Mouse (Mus musculus) thymus, adult 2 months (tissue): ENCODE measurements at regions not wholly inside any gene's neighbourhood (a gene's known extent, or its start where the extent isn't known, plus 50 kb on each side); places are given as distances from the start of the nearest gene placed in this dataset.

Source experiments
- DNase-seq: peaks from one replicate; pipeline ENCODE4 v3.0.0; 2021
- H3K27ac ChIP-seq: fragments of 200-500 bp; 2 replicates; pipeline ENCODE4 v1.5.1; 2012; ENCODE audit warnings: low read length, control low read depth; ENCODE audit not compliant: control insufficient read depth, insufficient read depth
- H3K27me3 ChIP-seq: fragments of 200-500 bp; 2 replicates; pipeline ENCODE4 v1.6.1; 2012; ENCODE audit warnings: mild to moderate bottlenecking, low read length, moderate library complexity, mixed read lengths; ENCODE audit not compliant: control insufficient read depth, insufficient read depth
- H3K36me3 ChIP-seq: fragments of 200-500 bp; 2 replicates; pipeline ENCODE4 v1.6.1; 2012; ENCODE audit warnings: mild to moderate bottlenecking, low read length, moderate library complexity; ENCODE audit not compliant: control insufficient read depth, insufficient read depth
- H3K4me1 ChIP-seq: fragments of 200-500 bp; replicated peaks from 2 replicates; pipeline ENCODE4 v1.6.1; 2012; ENCODE audit warnings: low read length; ENCODE audit not compliant: control insufficient read depth, insufficient read depth
- H3K4me3 ChIP-seq: fragments of 200-500 bp; 2 replicates; pipeline ENCODE4 v1.5.1; 2012; ENCODE audit warnings: mild to moderate bottlenecking, low read length, control low read depth, moderate library complexity; ENCODE audit not compliant: control insufficient read depth, insufficient read depth
- CTCF ChIP-seq: fragments of 200-500 bp; IDR thresholded peaks from 2 replicates; pipeline ENCODE4 v1.5.1; 2012; ENCODE audit warnings: mild to moderate bottlenecking, control low read depth, low read length, moderate library complexity, borderline replicate concordance; ENCODE audit not compliant: control insufficient read depth, poor library complexity, insufficient read depth; ENCODE audit errors: extremely low read depth
- POLR2A ChIP-seq: fragments of 200-500 bp; IDR thresholded peaks from 2 replicates; pipeline ENCODE4 v1.6.1; 2012; ENCODE audit warnings: mild to moderate bottlenecking, low read length, control low read depth, moderate library complexity; ENCODE audit not compliant: control insufficient read depth, poor library complexity, insufficient read depth; ENCODE audit errors: extremely low read depth
- WGBS: fragments of 180-500 bp; shearing (Covaris S2); methylation state at CpG from one replicate; pipeline ENCODE4 v1.1.7; 2018; 5-methylcytosine and 5-hydroxymethylcytosine counted together

DNA sequence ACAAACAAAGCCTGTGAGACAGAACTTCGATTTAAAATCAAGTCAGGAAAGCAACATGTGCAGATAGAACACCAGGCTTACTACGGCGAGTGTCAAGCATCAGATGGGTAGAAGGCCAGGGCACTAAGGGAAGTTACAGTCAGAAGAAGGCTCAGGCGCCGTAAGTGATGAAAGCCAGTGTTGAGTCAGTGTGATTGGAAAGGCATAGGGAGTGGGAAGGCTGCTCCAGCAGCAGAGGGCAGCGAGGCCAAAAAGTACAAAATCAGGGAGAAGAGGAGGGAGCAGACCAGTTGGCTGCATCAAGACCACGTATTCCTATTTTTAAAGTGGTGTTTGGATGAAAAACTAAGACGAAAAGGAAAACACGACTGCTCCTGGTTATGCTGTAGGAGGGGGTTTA, 1529.7 kb upstream of the Gulo start:
- Histone ChIP-seq H3K27ac (no peak overlapping the region), H3K4me1 (no peaks in the 10 kb centered on the region), H3K36me3 (no peaks in the 10 kb centered on the region), H3K27me3 (no peaks in the 10 kb centered on the region), H3K4me3 (no peak overlapping the region)
- 83% methylated on average over 9 of the region's 9 CpGs for WGBS
- TF ChIP-seq CTCF, result no peak
- no peak for TF ChIP-seq POLR2A
- DNase-seq, result no peak

DNA sequence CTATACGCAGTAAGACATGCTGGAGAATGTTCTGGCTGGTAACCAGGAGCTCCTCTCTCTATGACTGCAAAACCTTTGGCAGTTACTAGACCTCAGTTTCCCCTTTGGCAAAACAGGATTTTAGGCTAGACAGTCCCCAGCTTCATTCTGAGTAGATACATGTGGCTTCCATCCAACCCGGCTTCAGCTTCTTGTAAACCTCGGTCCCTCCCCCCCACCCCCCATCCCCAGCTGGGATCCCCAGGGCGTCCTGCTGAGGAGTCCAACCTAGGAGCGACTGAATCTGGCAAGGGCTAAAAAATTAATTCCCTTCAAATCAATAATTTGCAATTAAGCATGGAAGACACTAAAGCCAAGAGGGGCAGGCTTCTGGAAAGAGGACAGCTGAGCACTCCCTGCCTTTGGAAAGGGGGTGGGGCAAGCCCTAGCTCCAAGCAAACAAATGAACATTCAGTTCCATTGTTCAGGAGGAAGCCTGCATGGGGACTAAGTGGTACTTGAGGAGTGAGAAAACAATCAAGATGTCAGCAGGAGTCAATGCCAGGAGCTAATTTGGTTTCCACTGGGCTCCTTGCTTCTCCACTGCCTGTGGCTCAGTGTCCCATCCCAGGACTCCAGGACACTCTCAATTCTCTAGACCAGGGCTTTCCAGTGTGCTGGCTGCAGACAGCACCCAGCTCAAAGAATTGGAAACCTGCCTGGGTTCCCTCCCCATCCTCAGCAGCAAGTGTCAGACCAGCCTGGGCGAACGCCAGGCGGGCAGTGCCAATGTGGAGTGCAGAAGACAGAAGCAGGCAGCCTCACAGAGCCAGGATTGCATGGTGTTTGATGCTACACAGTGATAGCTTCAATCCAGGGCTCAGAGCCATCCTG, 1528.0 kb upstream of the Gulo start:
- TF ChIP-seq POLR2A, result no peak
- TF ChIP-seq CTCF, result no peak
- Histone ChIP-seq H3K4me3 (no peak overlapping the region), H3K4me1 (no peaks in the 10 kb centered on the region), H3K27me3 (no peaks in the 10 kb centered on the region), H3K36me3 (no peaks in the 10 kb centered on the region), H3K27ac (no peak overlapping the region)
- 76% methylated on average over 8 of the region's 8 CpGs for WGBS
- DNase-seq, result no peak

DNA sequence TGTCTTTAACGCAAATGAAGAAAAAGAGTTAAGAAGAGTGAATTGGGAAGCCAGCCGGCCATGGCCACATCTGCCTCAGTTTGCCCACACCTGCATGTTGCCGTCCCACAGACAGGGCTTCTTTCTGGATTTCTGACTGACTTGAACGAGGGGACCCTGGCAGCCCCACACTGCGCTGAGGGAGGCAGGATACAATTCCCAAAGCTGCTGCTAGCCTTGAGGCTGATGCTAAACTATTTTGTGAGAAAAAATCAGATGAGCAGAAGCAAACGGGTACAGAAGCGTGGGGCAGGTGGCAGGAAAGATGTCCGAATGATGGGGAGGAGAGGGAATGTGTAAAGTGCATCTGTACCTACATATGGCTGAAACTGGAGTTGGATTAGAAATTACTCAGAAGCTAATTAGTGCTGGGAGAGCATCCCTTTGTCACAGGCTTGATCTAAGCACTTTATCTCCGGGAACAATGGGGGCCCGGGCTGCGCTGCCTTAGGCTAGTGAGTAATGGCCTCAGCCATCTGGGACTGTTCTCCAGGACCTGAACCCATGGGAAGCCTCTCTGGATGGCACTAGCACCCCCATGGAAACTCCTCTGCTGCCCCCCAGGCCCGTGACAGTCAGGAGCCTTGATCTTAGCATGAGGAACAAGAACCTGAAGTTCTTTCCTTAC, 1497.9 kb upstream of the Gulo start:
- 94% methylated on average over 12 of the region's 12 CpGs for WGBS
- no peaks in the 10 kb centered on the region for H3K27me3 ChIP-seq
- DNase-seq, result no peak

DNA sequence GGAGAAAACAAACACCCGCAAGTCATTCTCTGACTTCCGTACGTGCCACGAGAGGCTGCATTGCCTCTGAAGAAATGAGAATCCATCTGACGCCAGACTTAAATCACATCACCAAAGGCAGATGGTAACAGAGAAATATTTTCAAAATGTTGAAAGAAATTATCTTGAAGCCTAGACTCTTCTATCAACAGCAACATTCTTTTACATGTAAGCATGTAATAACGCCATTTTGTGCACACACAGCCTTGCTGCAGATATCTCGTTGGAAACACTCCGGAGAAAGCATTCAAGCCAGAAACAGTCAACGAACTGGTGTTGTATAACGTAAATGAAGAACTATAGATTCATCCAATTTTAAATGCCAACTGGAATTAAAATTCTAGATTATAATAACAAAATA, 1483.1 kb upstream of the Gulo start:
- WGBS, result 95% methylated on average over 10 of the region's 10 CpGs
- no peak for DNase-seq
- H3K27me3 ChIP-seq, result no peaks in the 10 kb centered on the region
- TF ChIP-seq CTCF, result no peak
- no peak for TF ChIP-seq POLR2A
- H3K4me3 ChIP-seq, result no peak overlapping the region
- no peaks in the 10 kb centered on the region for H3K4me1 ChIP-seq
- H3K36me3 ChIP-seq, result no peaks in the 10 kb centered on the region
- no peak overlapping the region for H3K27ac ChIP-seq

More for the DNA sequence above, 1497.9 kb upstream of the Gulo start:
- no peak overlapping the region for H3K4me3 ChIP-seq
- TF ChIP-seq POLR2A (no peak), CTCF (no peak)
- no peak overlapping the region for H3K27ac ChIP-seq
- H3K36me3 ChIP-seq, result no peaks in the 10 kb centered on the region
- no peaks in the 10 kb centered on the region for H3K4me1 ChIP-seq

DNA sequence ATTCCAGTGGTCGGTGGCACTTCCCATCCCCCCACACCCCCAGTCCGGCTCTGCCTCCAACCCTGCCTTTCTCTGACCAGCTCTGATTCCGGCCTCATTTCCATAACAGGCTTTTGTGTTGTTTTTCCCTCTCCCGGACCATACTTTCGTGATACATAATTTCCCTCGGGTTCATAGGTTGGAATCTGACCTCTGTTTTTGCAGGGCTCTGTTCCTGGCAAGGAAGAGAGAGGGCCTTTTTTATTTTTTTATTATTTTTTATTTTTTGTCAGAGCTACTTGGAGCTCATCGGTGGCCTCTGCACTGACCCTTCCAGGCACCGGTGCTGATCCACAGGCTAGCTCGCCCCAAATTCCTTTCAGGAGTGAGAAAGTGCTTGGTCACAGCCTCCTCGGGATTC, 1477.7 kb upstream of the Gulo start:
- Histone ChIP-seq H3K27ac (no peak overlapping the region), H3K36me3 (no peaks in the 10 kb centered on the region), H3K4me1 (no peaks in the 10 kb centered on the region), H3K27me3 (no peaks in the 10 kb centered on the region), H3K4me3 (no peak overlapping the region)
- TF ChIP-seq POLR2A, result no peak
- TF ChIP-seq CTCF, result no peak
- 51% methylated on average over 10 of the region's 10 CpGs for WGBS
- DNase-seq, result no peak

DNA sequence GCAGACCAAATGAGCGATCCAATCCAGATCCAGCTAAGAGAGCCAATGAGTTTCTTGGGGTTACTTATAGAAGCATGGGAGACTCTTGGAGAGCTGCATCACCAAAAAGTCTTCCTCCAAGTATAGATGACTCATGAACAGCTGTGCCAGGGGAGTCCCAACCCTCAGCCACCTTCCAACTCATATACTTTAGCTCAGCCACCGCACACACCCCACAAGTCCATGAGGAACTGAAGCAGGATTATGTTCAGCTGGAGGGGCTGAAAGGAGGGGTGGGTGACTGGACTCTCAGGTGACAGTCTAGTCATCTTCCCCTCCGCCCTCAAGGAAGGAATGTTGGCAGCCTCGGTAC, 1476.4 kb upstream of the Gulo start:
- TF ChIP-seq POLR2A (no peak), CTCF (no peak)
- H3K27ac ChIP-seq, result no peak overlapping the region
- WGBS, result 83% methylated on average over 4 of the region's 4 CpGs
- H3K4me3 ChIP-seq, result no peak overlapping the region
- H3K27me3 ChIP-seq, result no peaks in the 10 kb centered on the region
- DNase-seq, result no peak
- H3K4me1 ChIP-seq, result no peaks in the 10 kb centered on the region
- H3K36me3 ChIP-seq, result no peaks in the 10 kb centered on the region
